Mouse (Mus musculus): ENCODE results near the gene Casp3.

Gene Casp3

DNA sequence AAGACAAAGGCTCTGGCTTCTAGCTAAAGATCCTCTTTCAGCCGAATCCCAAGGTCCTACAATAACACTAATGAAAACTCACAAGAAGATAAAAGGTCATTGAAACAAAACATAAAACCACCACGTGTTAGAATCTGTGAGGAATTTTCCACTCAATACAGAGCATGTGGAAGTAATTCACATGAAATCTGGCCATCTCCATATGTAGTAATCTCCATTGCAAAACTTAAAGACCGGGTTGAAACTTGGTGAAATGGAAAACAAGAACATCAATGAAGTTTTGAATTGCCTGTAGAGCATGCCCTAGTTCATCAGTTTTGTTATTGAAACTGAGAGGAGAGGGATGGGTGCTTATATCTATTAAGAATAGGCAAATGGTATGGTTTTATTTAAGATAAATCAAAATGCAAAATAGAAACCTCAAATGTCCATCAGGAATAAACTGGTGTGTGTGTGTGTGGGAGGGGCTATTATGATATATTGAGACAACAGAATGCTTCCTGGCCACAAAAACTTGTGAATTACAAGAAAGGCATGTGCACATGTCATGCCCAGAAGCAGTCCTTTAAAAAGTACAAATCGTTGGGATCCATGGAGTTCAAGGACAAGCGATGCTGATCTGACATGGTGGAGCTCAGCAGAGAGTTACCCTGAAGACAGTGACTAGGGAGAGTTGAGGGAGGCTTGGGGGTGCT is 63.7 kb downstream of the Casp3 start:
- no peak for DNase-seq (ENCODE audit: low read depth, low spot score)

DNA sequence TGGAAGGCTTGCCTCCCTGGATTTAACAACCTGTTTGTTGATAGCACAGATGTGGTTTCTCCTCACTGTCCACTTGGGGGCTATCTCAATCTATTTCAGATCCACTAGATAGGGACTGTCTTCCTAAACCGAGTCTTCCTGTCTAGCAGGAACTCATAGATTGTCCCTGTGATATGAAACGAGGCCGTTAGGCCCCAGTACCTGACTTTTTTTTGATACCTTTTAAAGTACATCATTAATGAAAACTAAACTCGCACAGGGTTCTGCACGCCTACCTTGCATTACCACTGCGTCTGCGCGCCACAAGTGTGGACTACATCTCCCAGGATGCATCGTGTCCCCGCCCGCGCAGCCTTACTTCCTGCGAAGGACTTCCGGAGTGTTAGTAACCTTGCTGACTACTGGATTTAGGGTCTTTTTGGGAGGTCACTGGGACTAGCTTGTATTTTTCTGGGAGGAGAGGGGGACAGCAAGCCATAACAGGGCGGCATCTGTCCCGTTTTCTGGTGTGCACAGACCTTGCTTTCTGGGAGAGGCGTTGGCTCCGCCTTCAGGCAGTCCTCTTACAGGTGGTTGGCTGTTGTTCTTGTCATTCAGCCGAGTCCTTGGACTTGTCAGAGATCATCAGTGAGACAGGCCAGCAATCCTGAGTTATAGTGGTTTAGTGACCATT is 69.7 kb downstream of the Casp3 start:
- DNase-seq (ENCODE audit: low read depth, low spot score), result peak; percentile 94
